Mouse (Mus musculus): ENCODE data around the gene Cygb. TPM values are rescaled to one million over a fixed set of nuclear protein-coding genes. Genes with fewer than 3 reads are reported as not detected.

Cygb gene
- total RNA-seq, 1 experiment from 2014 or later: 0.58 TPM

DNA sequence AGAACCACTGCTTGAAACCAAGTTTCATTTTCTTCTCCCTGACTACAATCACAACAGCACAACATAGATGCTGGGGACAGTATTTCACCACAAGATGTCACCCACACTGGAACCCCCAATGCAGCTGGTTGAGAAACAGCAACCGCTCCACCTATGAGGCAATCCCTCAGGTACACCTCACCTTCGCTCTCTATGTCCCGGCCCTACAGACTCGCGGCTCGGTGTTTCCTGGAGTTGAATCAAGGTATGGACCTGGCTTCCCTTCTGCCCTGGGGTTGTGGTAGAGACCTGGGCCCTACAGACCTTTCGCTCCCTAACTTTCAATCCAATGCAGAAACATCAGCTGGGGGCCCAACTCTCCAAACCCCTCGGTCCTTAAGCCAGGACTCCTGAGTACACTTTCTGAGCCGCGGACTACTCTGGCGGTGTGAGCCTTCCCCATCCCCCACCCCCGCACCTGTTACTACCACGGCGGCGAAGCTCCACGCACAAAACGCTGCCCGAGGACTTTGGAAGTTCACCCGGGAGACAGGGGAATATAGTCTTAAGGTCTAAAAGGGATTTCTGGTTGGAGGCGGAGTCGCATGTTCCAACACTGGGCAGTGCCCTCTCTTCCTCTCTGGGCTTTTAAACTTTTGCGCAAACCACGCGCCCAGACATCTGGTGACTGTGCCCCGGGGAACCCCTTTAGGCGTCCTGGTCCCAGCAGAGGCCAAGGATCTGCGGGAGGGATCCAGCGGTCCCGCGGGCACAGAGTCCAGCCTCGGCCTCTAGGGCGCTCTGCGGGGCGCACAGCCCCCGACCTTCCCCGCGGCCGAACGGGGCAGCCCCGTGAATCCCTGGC, 30.6 kb downstream of the Cygb start:
- ATAC-seq (ENCODE audit: extremely low read depth, insufficient number of reproducible peaks, low FRiP score, poor library complexity, severe bottlenecking): no peak

- ATAC-seq (ENCODE audit: extremely low read depth, insufficient number of reproducible peaks, low FRiP score, poor library complexity, severe bottlenecking): no peak
Measured at GRCm38 (mm10) chr11:116621258-116621704, 32.8 kb downstream of the Cygb start.

GRCm38 (mm10) chr11:116620559-116621253, 33.4 kb downstream of the Cygb start:
- no peak for ATAC-seq (ENCODE audit: extremely low read depth, insufficient number of reproducible peaks, low FRiP score, poor library complexity, severe bottlenecking)

DNA sequence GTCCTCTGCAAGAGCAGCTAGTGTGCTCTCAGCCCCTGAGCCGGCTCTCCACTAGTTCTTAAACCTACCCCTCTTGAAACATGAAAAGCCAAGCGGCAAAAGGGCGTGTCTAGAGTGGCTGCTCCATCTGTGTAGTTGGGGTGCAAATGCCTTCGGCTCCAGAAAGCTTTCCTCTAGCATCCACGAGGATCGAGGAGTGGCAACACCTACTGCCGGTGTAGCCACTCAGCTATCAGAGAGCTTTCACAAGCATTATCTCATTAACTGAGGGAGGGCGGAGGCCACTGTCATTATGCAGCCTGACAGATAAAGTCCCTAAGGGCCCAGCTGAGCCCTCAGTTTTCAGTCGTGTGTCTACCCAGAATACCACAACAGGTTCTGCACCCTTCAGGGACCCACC, 34.0 kb downstream of the Cygb start:
- no peak for ATAC-seq (ENCODE audit: extremely low read depth, insufficient number of reproducible peaks, low FRiP score, poor library complexity, severe bottlenecking)

- ATAC-seq (ENCODE audit: extremely low read depth, insufficient number of reproducible peaks, low FRiP score, poor library complexity, severe bottlenecking): no peak
Measured at GRCm38 (mm10) chr11:116619561-116619960, 34.6 kb downstream of the Cygb start.

DNA sequence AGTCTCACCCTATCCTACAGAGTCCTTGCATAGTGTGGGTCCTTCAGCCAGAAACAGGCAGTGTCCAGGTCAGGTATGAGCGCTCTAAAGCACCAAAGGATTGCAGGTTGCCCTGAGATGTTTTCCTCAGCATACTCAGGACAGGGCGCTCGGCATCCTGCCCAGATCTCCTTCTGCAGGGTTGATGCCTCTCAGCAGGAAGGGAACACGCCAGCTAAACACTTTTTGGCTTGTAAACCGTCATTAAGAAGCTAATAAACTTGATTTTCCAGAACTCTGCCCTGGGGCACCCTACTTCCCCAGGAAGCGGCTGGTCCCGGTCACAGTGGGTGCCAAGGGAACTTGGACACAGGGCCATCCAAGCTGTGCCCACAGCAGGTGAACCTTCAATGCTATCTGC, 35.0 kb downstream of the Cygb start:
- no peak for ATAC-seq (ENCODE audit: extremely low read depth, insufficient number of reproducible peaks, low FRiP score, poor library complexity, severe bottlenecking)

GRCm38 (mm10) chr11:116618666-116619065, 35.4 kb downstream of the Cygb start:
- ATAC-seq (ENCODE audit: extremely low read depth, insufficient number of reproducible peaks, low FRiP score, poor library complexity, severe bottlenecking): no peak

- no peak for ATAC-seq (ENCODE audit: extremely low read depth, insufficient number of reproducible peaks, low FRiP score, poor library complexity, severe bottlenecking)
Measured at GRCm38 (mm10) chr11:116617641-116618040, 36.5 kb downstream of the Cygb start.

DNA sequence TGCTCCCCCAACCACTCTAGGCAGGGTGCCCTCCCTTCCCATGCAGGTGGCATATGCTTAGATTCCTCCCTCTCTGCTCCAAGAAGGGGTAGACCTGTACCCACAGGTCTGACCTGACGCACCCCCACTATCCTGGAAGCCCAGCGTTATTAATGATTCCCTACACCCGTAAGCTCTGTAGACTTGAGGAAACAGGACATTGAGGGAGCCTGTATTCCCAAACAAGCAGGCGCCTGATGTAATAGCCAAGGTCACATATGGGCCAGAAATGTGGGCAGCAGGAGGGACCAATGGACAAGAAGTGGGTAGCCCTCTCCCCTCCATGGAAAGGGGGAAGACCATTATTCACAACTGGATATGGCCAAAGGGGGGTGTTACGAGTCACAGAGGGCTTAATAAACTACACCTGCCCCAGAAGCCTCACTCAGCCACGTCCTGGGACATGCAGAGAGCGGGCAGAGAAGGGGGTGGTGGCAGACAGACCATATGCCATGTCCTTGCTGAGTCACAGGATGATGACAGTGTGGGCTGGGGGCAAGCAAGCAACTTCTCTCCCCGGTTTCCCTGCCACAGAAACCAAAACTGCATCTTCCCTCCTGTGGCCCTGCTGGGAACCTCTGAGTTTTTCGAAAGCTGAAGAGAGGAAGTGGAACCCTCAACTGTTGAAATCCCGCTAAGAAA, 37.5 kb downstream of the Cygb start:
- ATAC-seq (ENCODE audit: extremely low read depth, insufficient number of reproducible peaks, low FRiP score, poor library complexity, severe bottlenecking): peak; percentile 43; the same call in 1 of the 2 replicates

DNA sequence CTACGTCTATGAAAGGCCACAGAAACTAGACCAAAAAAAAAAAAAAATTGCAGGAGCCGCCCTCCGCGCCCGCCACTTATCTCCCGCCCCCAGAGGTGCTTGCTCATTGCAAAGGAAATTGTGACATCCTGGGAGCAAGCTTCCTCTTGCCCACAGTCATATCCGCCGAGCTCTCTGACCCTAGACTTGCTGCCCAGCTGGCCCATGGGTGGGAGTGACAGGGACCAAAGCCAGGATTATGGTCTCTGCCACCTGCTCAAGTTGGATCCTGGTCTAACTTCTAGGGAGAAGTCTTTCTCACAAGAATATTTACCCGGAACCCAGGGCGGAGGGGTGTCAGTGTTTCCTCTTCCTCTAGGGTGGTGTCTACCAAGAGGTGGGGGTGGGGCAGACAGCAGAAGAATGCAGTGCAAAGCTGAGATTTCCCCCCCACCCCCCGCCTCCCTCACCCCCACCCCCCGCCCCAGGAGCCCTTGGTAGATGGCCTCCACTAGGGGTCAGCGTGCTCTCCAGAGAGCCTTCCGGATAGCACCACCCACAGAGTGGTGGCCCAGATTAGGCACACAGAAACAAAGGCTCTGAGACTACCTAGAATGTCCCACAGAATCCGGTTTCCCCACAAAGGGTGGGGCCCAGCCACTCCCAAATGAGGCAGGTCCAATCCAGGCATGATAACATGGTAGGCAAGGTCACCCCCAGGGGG, 38.2 kb downstream of the Cygb start:
- peak; percentile 67 for ATAC-seq (ENCODE audit: extremely low read depth, insufficient number of reproducible peaks, low FRiP score, poor library complexity, severe bottlenecking)

DNA sequence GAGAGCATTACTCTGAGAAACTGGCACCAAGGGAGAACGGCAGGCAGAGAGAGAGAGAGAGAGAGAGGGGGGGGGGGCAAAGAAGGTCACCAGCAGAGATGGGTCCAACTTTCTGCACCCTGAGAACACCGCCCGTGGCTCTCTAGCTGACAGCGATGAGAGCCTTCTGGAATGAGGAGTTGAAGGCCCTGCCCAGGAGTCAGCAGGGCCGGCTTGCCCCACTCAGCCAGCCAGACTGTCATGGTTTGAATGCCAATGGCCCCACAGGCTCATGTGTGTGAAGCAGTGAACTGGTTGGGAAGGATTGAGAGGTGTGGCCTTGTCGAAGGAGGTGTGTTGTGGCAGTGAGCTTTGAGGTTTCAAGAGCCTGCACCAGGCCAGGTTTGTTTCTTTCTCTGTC, 40.9 kb downstream of the Cygb start:
- ATAC-seq (ENCODE audit: extremely low read depth, insufficient number of reproducible peaks, low FRiP score, poor library complexity, severe bottlenecking): no peak

DNA sequence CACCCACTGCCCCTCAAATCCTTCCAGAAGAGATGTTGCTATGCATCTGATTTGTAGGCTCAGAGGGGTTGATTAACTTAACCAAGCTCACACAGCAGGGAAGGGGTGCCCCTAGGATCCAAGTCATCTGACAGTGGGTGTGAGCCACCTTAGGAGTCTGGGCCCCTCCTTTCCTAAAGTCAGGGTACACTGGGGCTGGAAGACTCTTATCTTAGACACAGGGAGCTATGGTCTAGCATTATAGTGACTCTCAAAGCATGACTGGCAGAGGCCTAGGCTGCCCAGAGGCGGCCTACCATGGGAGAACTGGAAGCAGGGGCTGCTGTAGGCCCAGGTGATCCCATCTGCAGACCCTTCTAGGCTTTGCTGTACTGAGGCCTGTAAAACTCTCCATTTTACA, 41.6 kb downstream of the Cygb start:
- ATAC-seq (ENCODE audit: extremely low read depth, insufficient number of reproducible peaks, low FRiP score, poor library complexity, severe bottlenecking): no peak

DNA sequence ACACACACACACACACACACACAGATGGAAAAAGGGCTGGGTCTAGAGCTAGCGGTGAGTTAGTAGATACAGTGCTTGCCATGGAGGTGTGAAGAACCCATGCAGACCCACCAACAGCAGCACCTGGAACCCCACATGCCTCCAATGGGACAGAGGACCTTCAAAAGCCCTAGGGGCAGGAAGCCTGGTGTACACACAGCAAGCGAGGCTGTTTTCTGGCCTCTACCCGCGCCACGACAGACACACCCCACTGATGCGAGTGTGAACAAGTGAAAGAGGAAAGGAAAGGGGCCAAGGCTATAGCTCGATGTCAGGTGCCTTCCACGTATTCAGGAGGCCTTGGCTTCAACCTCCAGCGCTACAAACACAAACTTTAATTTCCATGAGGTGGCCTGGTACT, 42.2 kb downstream of the Cygb start:
- ATAC-seq (ENCODE audit: extremely low read depth, insufficient number of reproducible peaks, low FRiP score, poor library complexity, severe bottlenecking): no peak

DNA sequence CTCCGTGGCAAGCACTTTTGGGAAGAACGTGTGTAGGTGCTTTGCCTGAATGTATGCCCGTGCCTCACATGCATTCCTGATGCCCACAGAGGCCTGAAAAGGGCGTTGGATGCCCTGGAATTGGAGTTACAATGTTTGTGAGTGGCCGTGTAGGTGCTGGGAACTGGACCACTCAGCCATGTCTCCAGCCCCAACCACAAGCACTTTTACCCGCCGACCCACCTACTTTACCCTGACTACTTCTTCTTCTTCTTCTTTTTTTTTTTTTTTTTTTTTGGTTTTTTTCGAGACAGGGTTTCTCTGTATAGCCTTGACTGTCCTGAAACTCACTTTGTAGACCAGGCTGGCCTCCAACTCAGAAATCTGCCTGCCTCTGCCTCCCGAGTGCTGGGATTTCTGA, 42.9 kb downstream of the Cygb start:
- 0 out of 2 replicates have a peak, but pooled peaks have one; percentile 24 for ATAC-seq (ENCODE audit: extremely low read depth, insufficient number of reproducible peaks, low FRiP score, poor library complexity, severe bottlenecking)

- ATAC-seq (ENCODE audit: extremely low read depth, insufficient number of reproducible peaks, low FRiP score, poor library complexity, severe bottlenecking): no peak
Measured at GRCm38 (mm10) chr11:116609965-116610630, 44.0 kb downstream of the Cygb start.

- ATAC-seq (ENCODE audit: extremely low read depth, insufficient number of reproducible peaks, low FRiP score, poor library complexity, severe bottlenecking): peak; percentile 6; the same call in 1 of the 2 replicates
Measured at GRCm38 (mm10) chr11:116607717-116608116, 46.4 kb downstream of the Cygb start.

GRCm38 (mm10) chr11:116604097-116604496, 50.0 kb downstream of the Cygb start:
- ATAC-seq (ENCODE audit: extremely low read depth, insufficient number of reproducible peaks, low FRiP score, poor library complexity, severe bottlenecking): no peak

GRCm38 (mm10) chr11:116603339-116603738, 50.8 kb downstream of the Cygb start:
- ATAC-seq (ENCODE audit: extremely low read depth, insufficient number of reproducible peaks, low FRiP score, poor library complexity, severe bottlenecking): no peak

DNA sequence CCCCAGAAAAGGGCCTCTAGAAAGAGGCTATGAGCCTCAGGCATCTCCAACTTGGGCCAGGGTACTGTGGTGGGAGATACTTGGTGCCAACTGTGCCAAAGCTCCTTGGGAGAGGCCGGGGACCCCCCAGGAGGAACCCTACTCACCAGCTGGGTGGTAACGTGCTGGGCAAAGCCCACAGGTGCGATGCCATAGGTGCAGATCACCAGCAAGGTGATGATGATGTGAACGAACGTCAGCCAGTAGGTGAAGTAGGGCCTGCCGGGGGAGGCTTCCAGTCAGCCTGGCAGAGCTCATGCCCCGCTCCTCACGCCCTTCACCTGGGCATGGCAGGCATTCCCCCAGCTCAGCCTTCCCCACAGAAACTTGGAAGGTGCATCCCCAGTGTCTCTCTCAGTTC, 52.1 kb downstream of the Cygb start:
- ATAC-seq (ENCODE audit: extremely low read depth, insufficient number of reproducible peaks, low FRiP score, poor library complexity, severe bottlenecking): no peak

Measured in neutrophil, adult 5-6 weeks (primary cell).